Mouse (Mus musculus) layer of hippocampus, postnatal 25 days (tissue): ENCODE measurements around the gene Sucnr1. TPM values are rescaled to one million over a fixed set of nuclear protein-coding genes. Genes with fewer than 3 reads are reported as not detected.

Source experiments
- DNase-seq, 2 experiments: peaks; one replicate each; pipeline ENCODE4 v3.0.0; 2022; ENCODE audit warnings: mixed read lengths in 2 of 2, low spot score in 1 of 2; ENCODE audit errors: extremely low spot score in 1 of 2
- total RNA-seq, 2 experiments: library from RNA; stranded (reverse); gene quantifications; 2 replicates each; pipeline ENCODE4 v1.2.3; 2021

The Sucnr1 gene
- total RNA-seq, 2 experiments from 2014 or later = not detected

GRCm38 (mm10) chr3:60111135-60111710 is 29.6 kb downstream of the Sucnr1 start:
- DNase-seq = no peak

DNA sequence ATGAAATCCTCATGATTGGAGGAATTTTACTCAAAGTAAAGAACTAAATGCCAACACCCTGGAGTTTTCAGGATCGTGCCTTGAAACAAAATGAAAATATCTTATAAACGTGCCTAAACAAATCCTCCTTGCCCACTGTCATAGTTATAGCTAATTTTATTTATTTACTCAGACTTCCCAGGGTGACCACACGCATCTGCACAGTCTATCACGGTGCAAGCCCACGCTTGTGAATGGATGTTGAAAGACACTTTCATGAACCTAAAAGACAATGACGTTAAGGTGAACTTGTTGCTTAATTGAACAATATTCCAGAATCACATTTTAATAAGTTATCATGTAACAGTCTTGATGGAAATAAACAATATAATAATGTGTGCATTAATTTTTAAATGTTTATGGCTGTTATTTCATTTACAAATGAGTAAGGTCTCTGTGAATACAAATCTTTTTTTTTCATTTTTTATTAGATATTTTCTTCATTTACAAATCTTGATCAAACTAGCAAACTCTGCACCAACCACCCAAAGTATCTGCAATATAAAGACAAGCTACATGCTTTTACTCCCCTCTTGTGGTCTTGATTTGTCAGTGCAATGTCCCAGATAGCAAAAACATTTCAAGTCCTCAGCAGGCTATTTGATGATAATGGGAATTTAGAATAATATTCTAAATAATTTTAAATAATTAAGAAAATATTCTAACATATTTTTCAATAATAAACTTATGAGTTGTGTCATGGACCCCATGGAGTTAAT is 30.4 kb downstream of the Sucnr1 start:
- no peak for DNase-seq

- DNase-seq = no peak
Observed at GRCm38 (mm10) chr3:60114571-60114970, 32.9 kb downstream of the Sucnr1 start.

DNA sequence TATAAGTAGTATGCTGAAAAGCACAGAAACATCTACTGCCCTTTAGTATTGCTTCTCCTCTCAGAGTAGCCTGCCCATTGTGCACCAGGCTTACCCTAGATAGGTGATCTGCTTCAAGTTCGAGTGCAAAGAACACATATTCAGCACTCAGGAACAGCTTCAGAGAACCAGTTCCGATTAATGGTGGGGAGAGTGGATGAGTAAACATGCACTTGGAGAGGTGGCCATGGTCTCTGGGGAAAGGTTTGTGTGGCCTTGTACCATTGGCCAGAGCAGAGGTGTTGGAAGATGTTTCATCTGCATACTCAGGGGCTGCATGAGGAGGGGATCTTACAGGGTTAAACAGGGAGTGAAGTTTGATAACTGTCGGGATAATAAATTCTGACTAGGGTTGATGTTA is 39.8 kb downstream of the Sucnr1 start:
- DNase-seq = no peak

- no peak for DNase-seq
Observed at GRCm38 (mm10) chr3:60123859-60124794, 42.5 kb downstream of the Sucnr1 start.

GRCm38 (mm10) chr3:60126564-60126963 is 44.9 kb downstream of the Sucnr1 start:
- DNase-seq = no peak

GRCm38 (mm10) chr3:60128282-60128681 is 46.6 kb downstream of the Sucnr1 start:
- no peak for DNase-seq

DNA sequence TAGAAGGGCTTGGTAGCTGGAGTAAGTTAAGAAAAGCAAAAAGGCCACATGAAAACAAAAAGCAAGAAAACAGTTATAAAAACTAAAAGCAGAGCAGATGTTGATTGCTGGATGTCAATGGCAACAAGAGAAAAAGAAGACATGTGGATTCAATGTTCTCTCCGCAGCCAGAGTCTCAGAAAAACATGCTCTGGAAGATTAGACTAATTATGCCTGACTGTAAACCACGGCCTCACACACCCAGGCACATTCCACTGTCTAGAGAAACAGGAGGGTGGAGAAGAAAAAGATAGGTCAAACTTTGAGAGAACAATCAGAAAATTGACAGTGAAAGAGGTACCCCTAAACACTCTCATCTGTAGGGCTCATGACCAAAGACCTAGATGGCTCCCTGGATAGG is 54.1 kb downstream of the Sucnr1 start:
- no peak for DNase-seq

Other genes starting within 250 kb of the Sucnr1 start
- gene Gm8298, start 220.8 kb upstream of the Sucnr1 start, total RNA-seq = not detected
- gene C130079G13Rik, start 156.7 kb upstream of the Sucnr1 start, total RNA-seq = not detected
- gene Aadacl2, start 75.1 kb upstream of the Sucnr1 start, total RNA-seq = not detected
- not detected for gene Aadac, start 56.2 kb upstream of the Sucnr1 start, total RNA-seq